Mouse (Mus musculus) kidney, adult 2 months (tissue): ENCODE measurements around the gene Tor1aip1. TPM values are rescaled to one million over a fixed set of nuclear protein-coding genes. Genes with fewer than 3 reads are reported as not detected.
A peak's percentile ranks its signal among the peaks of the same experiment; 100 is the strongest.

Experiments used
- DNase-seq: peaks from one replicate; pipeline ENCODE4 v3.0.0; 2021
- H3K27ac ChIP-seq: fragments of 200-500 bp; 2 replicates; pipeline ENCODE4 v1.5.1; 2012; ENCODE audit warnings: low read depth, low read length, control low read depth, inconsistent platforms; ENCODE audit not compliant: insufficient read depth
- H3K27me3 ChIP-seq: fragments of 200-500 bp; replicated peaks from 2 replicates; pipeline ENCODE4 v1.6.1; 2012; ENCODE audit warnings: mild to moderate bottlenecking, moderate library complexity, low read length, inconsistent platforms; ENCODE audit not compliant: control insufficient read depth, insufficient read depth
- H3K36me3 ChIP-seq: fragments of 200-500 bp; 2 replicates; pipeline ENCODE4 v1.6.1; 2012; ENCODE audit warnings: mild to moderate bottlenecking, moderate library complexity, low read length, inconsistent platforms; ENCODE audit not compliant: control insufficient read depth, insufficient read depth
- H3K4me1 ChIP-seq: fragments of 200-500 bp; 2 replicates; pipeline ENCODE4 v1.6.1; 2011; ENCODE audit warnings: low read length; ENCODE audit not compliant: control insufficient read depth, insufficient read depth
- H3K4me3 ChIP-seq: fragments of 200-500 bp; 2 replicates; pipeline ENCODE4 v1.5.1; 2011; ENCODE audit warnings: mild to moderate bottlenecking, low read depth, low read length, control low read depth; ENCODE audit not compliant: insufficient read depth
- CTCF ChIP-seq: fragments of 200-500 bp; conservative IDR thresholded peaks from 2 replicates; pipeline ENCODE4 v1.5.1; 2011; ENCODE audit warnings: low read depth, mild to moderate bottlenecking, control low read depth, low read length, moderate library complexity, mixed read lengths; ENCODE audit not compliant: insufficient read depth, insufficient read length
- POLR2A ChIP-seq: fragments of 200-500 bp; IDR thresholded peaks from one replicate; pipeline ENCODE4 v1.6.1; 2011; ENCODE audit warnings: low read depth, low read length, control low read depth
- WGBS: fragments of 180-500 bp; shearing (Covaris S2); methylation state at CpG from one replicate; pipeline ENCODE4 v1.1.7; 2018; 5-methylcytosine and 5-hydroxymethylcytosine counted together
- polyA plus RNA-seq: library from polyadenylated mRNA; depleted of rRNA; stranded (reverse); fragments of >200 nt; gene quantifications from 2 replicates; pipeline ENCODE4 v1.2.3, GENCODE M21; 2012; rRNA removed

Tor1aip1 gene
- polyA plus RNA-seq, 1 experiment: 35.3 TPM

DNA sequence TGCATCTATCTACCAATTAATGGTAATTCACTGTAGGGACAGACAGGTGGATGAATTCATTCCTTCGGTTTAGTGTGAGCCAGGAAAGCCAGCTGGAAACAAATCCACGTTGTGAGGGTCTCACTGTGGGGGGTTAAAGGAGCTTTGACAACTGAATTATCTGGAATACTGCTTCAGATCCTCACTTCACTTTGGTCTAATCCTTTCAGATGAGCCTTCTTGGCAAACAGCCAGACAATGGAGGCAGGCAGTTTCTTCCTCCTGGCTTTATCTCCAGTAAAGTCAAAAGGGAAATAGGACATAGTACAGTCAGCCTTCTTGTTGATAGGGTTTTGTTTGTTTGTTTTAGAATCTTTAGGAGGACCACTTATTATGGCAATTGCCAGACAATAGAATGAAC, 46.9 kb downstream of the Tor1aip1 start:
- 41% methylated on average over 2 of the region's 2 CpGs for WGBS
- Histone ChIP-seq H3K36me3 (no peaks in the 10 kb centered on the region), H3K4me3 (no peak overlapping the region), H3K4me1 (no peaks in the 10 kb centered on the region), H3K27me3 (no peaks in the 10 kb centered on the region), H3K27ac (no peak overlapping the region)
- DNase-seq: peak; percentile 12
- TF ChIP-seq POLR2A (no peak), CTCF (no peak)

DNA sequence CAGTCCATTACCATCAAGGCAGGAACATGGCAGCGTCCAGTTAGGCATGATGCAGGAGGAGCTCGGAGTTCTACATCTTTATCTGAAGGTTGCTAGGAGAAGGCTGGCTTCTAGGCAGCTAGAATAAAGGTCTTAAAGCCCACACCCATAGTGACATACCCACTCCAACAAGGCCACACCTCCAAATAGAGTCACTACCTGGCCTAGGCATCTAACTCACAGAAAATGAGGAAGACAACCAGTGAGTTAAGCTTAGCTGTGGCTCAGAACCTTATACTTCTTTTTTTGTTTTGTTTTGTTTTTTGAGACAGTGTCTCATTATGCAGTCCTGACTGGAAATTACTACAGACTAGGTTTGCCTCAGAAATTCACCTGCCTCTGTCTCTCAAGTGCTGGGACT, 48.7 kb downstream of the Tor1aip1 start:
- Histone ChIP-seq H3K4me1 (no peaks in the 10 kb centered on the region), H3K36me3 (no peaks in the 10 kb centered on the region), H3K27me3 (no peaks in the 10 kb centered on the region), H3K27ac (no peak overlapping the region), H3K4me3 (no peak overlapping the region)
- WGBS: 90% methylated on average over 2 of the region's 2 CpGs
- DNase-seq: no peak
- TF ChIP-seq POLR2A: no peak
- no peak for TF ChIP-seq CTCF

DNA sequence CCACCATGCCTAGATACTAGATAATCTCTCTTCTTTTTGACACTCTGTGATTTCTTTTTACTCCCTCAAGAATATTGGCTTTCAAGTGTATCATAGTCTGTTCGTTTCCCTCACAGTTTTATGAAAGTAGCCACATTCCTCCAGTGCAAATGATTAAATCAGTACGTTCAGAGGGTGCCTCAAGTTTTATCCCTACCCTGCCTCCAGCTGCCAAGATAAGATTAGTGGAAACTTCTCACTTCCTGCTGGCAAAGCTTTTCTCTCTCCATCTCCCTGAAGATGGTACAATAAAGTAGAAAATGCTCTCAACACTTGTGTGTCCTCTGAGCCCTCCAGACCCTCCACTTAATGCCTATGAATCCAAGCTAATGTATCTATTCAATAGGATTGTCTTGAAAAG, 61.3 kb downstream of the Tor1aip1 start:
- H3K27ac ChIP-seq: no peak overlapping the region
- H3K27me3 ChIP-seq: no peaks in the 10 kb centered on the region
- no peak for DNase-seq
- no peaks in the 10 kb centered on the region for H3K4me1 ChIP-seq
- 16% methylated on average over 2 of the region's 2 CpGs for WGBS
- H3K4me3 ChIP-seq: no peak overlapping the region
- TF ChIP-seq POLR2A: no peak
- no peak for TF ChIP-seq CTCF
- no peaks in the 10 kb centered on the region for H3K36me3 ChIP-seq

DNA sequence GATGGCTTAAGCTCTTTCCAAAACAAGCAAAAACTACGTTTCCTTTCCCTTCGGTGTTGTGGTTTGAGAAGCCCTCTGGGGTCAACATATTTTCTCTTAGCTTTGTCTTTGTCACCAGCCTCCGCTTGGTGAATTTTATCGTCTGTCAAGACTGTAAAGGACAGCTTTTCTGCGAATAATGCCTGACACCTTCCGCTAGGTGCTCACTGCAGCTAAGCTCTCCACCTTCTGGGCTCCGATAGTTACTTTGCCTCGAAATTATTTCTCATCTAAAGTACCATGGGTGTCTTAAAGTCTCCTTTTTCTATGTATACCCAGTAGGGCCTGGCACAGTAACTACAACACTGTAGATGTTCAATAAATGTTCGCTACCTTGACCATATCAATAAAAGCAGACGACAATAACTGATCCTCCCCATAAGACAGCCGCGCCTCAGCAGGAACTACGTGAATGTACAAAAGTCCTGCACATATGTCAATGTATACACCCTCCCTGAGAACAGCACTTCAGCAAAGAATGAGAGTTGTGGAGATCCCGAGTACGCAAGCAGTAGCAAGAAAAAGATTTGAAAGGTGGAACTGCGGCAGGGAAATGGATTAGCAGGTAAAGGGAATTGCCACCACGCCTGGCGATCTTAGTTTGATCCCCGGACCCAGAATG, 62.4 kb downstream of the Tor1aip1 start:
- H3K4me3 ChIP-seq: peak overlapping the region; percentile 73
- no peak for TF ChIP-seq POLR2A
- 0 out of 2 replicates have a peak, but pooled peaks have one; percentile 20 for TF ChIP-seq CTCF
- no peaks in the 10 kb centered on the region for H3K27me3 ChIP-seq
- H3K27ac ChIP-seq: peak overlapping the region; percentile 91
- DNase-seq: no peak
- 8% methylated on average over 19 of the region's 19 CpGs for WGBS
- no peaks in the 10 kb centered on the region for H3K4me1 ChIP-seq
- no peaks in the 10 kb centered on the region for H3K36me3 ChIP-seq

DNA sequence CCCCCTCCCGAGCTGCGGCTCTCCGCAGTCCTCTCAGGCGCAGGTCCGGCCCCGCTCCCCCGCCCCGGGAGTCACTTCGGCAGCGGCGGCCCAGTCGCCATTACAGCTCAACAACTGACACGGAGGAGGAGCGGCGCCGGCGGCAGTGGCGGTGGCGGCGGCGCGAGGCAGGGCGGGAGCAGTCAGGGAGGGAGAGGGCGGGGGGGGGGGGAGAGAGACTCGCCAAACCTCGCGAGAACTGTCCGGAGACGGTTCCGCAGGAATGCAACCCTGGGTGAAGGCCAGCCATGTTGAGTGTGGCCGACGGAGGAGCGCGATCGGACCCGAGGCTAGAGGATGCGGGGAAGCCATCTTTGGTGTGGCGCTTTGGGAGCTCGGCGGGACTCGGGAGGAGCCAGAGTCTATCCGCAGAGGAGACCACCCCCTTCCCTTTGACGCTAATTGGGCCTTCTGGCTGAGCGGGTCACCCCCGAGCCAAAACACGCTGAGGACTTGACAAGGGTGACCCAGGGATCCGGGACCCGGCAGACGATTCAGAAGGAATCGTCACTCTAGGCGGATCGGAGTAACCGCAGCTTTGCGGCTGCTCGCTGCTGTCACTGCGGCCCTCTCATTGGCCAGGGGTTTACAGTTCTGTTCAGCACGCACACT, 63.1 kb downstream of the Tor1aip1 start, which contains the start of gene Cep350:
TSS of gene Cep350 (minus strand) at position 188 of the 651 bp plus-strand sequence.
- no peaks in the 10 kb centered on the region for H3K27me3 ChIP-seq
- H3K4me3 ChIP-seq: peak within 1 kb of the TSS; percentile 85
- H3K27ac ChIP-seq: peak within 1 kb of the TSS; percentile 91
- DNase-seq: peak; percentile 99
- H3K4me1 ChIP-seq: no peaks in the 10 kb centered on the region
- 1% methylated on average over 53 of the region's 57 CpGs for WGBS
- TF ChIP-seq CTCF (no peak), POLR2A (peak; percentile 52)
- no peaks in the 10 kb centered on the region for H3K36me3 ChIP-seq

DNA sequence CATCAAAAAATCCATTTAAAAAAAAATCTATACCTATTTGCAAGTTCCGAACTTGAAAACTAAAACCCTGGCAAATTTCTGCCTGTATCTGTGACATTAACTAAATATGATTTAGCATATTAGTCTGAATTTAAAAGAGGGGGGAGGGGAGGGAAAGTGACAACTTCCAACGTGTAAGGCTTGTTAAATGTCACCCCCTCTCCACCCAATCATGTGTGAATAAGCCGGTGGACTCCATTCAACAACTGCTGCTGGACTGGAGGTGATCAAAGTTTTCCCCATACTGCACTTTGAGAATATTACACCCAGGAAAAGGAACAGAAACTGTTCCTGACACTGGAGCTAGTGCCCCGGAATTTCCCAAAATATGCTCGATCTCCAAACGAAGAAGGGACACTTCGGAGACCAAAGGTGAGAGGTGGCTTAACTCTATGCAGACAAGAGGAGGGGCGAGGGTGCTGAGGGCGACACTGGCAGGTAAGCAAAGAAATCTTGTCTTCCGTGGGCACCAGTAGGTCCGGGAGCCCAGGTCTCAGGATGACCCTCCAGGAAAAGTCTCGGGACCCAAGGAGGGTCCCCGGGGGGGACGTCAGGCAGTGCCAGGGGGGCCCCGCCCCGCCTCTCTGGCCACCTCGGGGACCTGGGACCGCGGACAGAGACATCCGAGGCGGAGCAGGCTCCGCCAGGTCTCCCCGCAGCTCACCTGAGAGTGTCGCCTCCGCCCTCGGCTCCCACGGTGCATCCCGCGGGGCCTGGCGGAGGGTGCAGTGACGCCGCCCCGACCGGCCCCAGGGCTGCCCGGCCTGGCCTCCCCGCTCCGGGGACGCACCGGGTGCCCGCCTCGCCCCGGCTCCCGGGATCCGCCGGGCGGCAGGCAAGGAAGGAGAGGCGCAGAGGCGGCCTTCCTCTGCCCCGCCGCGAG, 63.9 kb downstream of the Tor1aip1 start:
- 1% methylated on average over 37 of the region's 51 CpGs for WGBS
- no peaks in the 10 kb centered on the region for H3K27me3 ChIP-seq
- DNase-seq: peak; percentile 47

More for the DNA sequence above, 63.9 kb downstream of the Tor1aip1 start:
- Histone ChIP-seq H3K4me3 (peak overlapping the region; percentile 85), H3K36me3 (no peaks in the 10 kb centered on the region), H3K27ac (peak overlapping the region; percentile 70), H3K4me1 (no peaks in the 10 kb centered on the region)
- no peak for TF ChIP-seq POLR2A
- no peak for TF ChIP-seq CTCF

Other genes with a start within 250 kb of the Tor1aip1 start
- gene Qsox1, start 223.6 kb downstream of the Tor1aip1 start, polyA plus RNA-seq: 30.6 and 32.8 TPM in 2 replicates
- gene Cep350, start 63.2 kb downstream of the Tor1aip1 start, polyA plus RNA-seq: 5.1 and 5.2 TPM in 2 replicates
- 84.6 and 85.7 TPM in 2 replicates for gene Tor1aip2, start 1.1 kb downstream of the Tor1aip1 start, polyA plus RNA-seq
- 5.7 and 6.9 TPM in 2 replicates for gene Fam163a, start 168.5 kb upstream of the Tor1aip1 start, polyA plus RNA-seq